In genomic region chr17:73547483-73547882, GRCm38 (mm10) we compare ENCODE assay signal across 22 mouse cellular contexts.
A peak's percentile ranks its signal among the peaks of the same experiment; 100 is the strongest.
DNase-seq lines count a peak whose midpoint lies in the region; ATAC-seq and TF ChIP-seq lines count a peak whose summit lies in the region.
"Had no signal": no experiment of that assay in that cellular context is flagged by ENCODE, and none has a peak within 500 bp of the region (broad histone marks: within the 10 kb centered on the region; RNA-seq: fewer than 3 reads in every experiment).

No protein-coding gene starts in this region.

- TF ChIP-seq CTCF in spleen, adult 2 months (IDR thresholded peaks at IDR 0.05; ENCODE audit: extremely low read depth, insufficient read depth, insufficient read length, insufficient replicate concordance): no peak

- DNase-seq in hindbrain, embryonic 14.5 days (ENCODE audit: low spot score): no peak
- no peak for DNase-seq in midbrain, embryonic 14.5 days
- peak in 1 of 2 experiments; percentile 33 for DNase-seq in spleen, adult 2 months (ENCODE audit: low read depth in 1 of 2, low spot score in 2 of 2)
- no peak for DNase-seq in spleen, postnatal 4 days (ENCODE audit: low spot score in 2 of 2)
- DNase-seq in urinary bladder, adult 18-20 months (ENCODE audit: low spot score in 2 of 2): no peak
- DNase-seq: adrenal gland, postnatal 14 days; cerebellum, adult 11-12 months; cerebellum, adult 9-10 months; cerebellum, postnatal 36 days; forebrain, postnatal 0 days; gastrocnemius, postnatal 25 days; heart, adult 11 months; heart, postnatal 36 days had no signal

- no peak overlapping the region for H3K4me2 ChIP-seq in hindbrain, embryonic 13.5 days
- no peak overlapping the region for H3K4me2 ChIP-seq in hindbrain, embryonic 14.5 days (replicated peaks)
- no peak overlapping the region for H3K4me2 ChIP-seq in midbrain, embryonic 14.5 days (ENCODE audit: low read length)
- H3K4me2 ChIP-seq in midbrain, embryonic 16.5 days (ENCODE audit: low read length): no peak overlapping the region
- H3K4me2 ChIP-seq: embryonic facial prominence, embryonic 13.5 days; forebrain, embryonic 12.5 days; heart, embryonic 13.5 days had no signal

- TF ChIP-seq POLR2A in spleen, adult 2 months (IDR thresholded peaks at IDR 0.05; ENCODE audit: low read depth, low read length): no peak

- H3K4me3 ChIP-seq in hindbrain, embryonic 13.5 days: no peak overlapping the region
- no peak overlapping the region for H3K4me3 ChIP-seq in hindbrain, embryonic 14.5 days (replicated peaks; ENCODE audit: low read length)
- H3K4me3 ChIP-seq in midbrain, embryonic 14.5 days (replicated peaks; ENCODE audit: low read depth, low read length): no peak overlapping the region
- no peak overlapping the region for H3K4me3 ChIP-seq in midbrain, embryonic 16.5 days (ENCODE audit: low read depth, low read length)
- H3K4me3 ChIP-seq in spleen, adult 2 months (ENCODE audit: extremely low read depth, insufficient read depth, insufficient read length): no peak overlapping the region
- H3K4me3 ChIP-seq: embryonic facial prominence, embryonic 13.5 days; forebrain, embryonic 12.5 days; heart, embryonic 13.5 days had no signal

- ATAC-seq in hindbrain, embryonic 13.5 days (ENCODE audit: low FRiP score): no peak
- ATAC-seq in hindbrain, embryonic 14.5 days (ENCODE audit: low FRiP score): no peak
- ATAC-seq in midbrain, embryonic 14.5 days (ENCODE audit: low FRiP score, low TSS enrichment): no peak
- no peak for ATAC-seq in midbrain, embryonic 16.5 days
- peak; percentile 78; the same call in 1 of the 2 replicates for ATAC-seq in neutrophil, adult 5-6 weeks (ENCODE audit: extremely low read depth, insufficient number of reproducible peaks, low FRiP score, poor library complexity, severe bottlenecking)
- ATAC-seq: activated CD4-positive, CD25-positive, alpha-beta regulatory T cell, adult 4 months; forebrain, postnatal 0 days; Patski had no signal

- H3K9me3 ChIP-seq in hindbrain, embryonic 13.5 days: no peaks in the 10 kb centered on the region
- H3K9me3 ChIP-seq in hindbrain, embryonic 14.5 days (ENCODE audit: control insufficient read depth, low read length): no peaks in the 10 kb centered on the region
- no peaks in the 10 kb centered on the region for H3K9me3 ChIP-seq in midbrain, embryonic 14.5 days (ENCODE audit: control insufficient read depth, low read length)
- H3K9me3 ChIP-seq in midbrain, embryonic 16.5 days (replicated peaks; ENCODE audit: control insufficient read depth, low read length, poor library complexity, severe bottlenecking): no peaks in the 10 kb centered on the region
- H3K9me3 ChIP-seq: embryonic facial prominence, embryonic 13.5 days; forebrain, embryonic 12.5 days; heart, embryonic 13.5 days had no signal

- H3K4me1 ChIP-seq in hindbrain, embryonic 13.5 days (replicated peaks): peaks cover 22% of the 10 kb centered on the region
- H3K4me1 ChIP-seq in hindbrain, embryonic 14.5 days (replicated peaks; ENCODE audit: control insufficient read depth, insufficient read depth, low read length): peaks cover 5% of the 10 kb centered on the region; the same call in 1 of the 2 replicates
- peaks cover 15% of the 10 kb centered on the region for H3K4me1 ChIP-seq in midbrain, embryonic 14.5 days (ENCODE audit: control insufficient read depth, insufficient read depth, low read length)
- peaks cover 12% of the 10 kb centered on the region for H3K4me1 ChIP-seq in midbrain, embryonic 16.5 days (ENCODE audit: control insufficient read depth, insufficient read depth, low read length)
- peaks cover 7% of the 10 kb centered on the region; the same call in 1 of the 2 replicates for H3K4me1 ChIP-seq in spleen, adult 2 months (ENCODE audit: control insufficient read depth, insufficient read depth, insufficient read length)
- H3K4me1 ChIP-seq: embryonic facial prominence, embryonic 13.5 days; heart, embryonic 13.5 days had no signal

- no peaks in the 10 kb centered on the region for H3K36me3 ChIP-seq in hindbrain, embryonic 13.5 days
- no peaks in the 10 kb centered on the region for H3K36me3 ChIP-seq in hindbrain, embryonic 14.5 days (replicated peaks; ENCODE audit: control insufficient read depth, insufficient read depth)
- no peaks in the 10 kb centered on the region for H3K36me3 ChIP-seq in midbrain, embryonic 14.5 days (ENCODE audit: control insufficient read depth, insufficient read depth, low read length)
- no peaks in the 10 kb centered on the region for H3K36me3 ChIP-seq in midbrain, embryonic 16.5 days (ENCODE audit: control insufficient read depth, insufficient read depth, low read length)
- no peaks in the 10 kb centered on the region for H3K36me3 ChIP-seq in spleen, adult 2 months (ENCODE audit: control insufficient read depth, insufficient read depth, low read length)
- H3K36me3 ChIP-seq: embryonic facial prominence, embryonic 13.5 days; forebrain, embryonic 12.5 days; heart, embryonic 13.5 days had no signal

- H3K9ac ChIP-seq in hindbrain, embryonic 13.5 days: 0 out of 2 replicates have a peak overlapping the region, but pooled peaks have one; percentile 13
- no peak overlapping the region for H3K9ac ChIP-seq in hindbrain, embryonic 14.5 days
- no peak overlapping the region for H3K9ac ChIP-seq in midbrain, embryonic 14.5 days (replicated peaks; ENCODE audit: low read length)
- H3K9ac ChIP-seq in midbrain, embryonic 16.5 days (ENCODE audit: low read depth, low read length): no peak overlapping the region
- H3K9ac ChIP-seq: embryonic facial prominence, embryonic 13.5 days; forebrain, embryonic 12.5 days; forebrain, postnatal 0 days; heart, embryonic 13.5 days had no signal

- 76% methylated on average over 2 of the region's 2 CpGs for WGBS in hindbrain, embryonic 13.5 days
- 70% methylated on average over 2 of the region's 2 CpGs for WGBS in hindbrain, embryonic 14.5 days
- WGBS in midbrain, embryonic 14.5 days: 81% methylated on average over 2 of the region's 2 CpGs
- 81% methylated on average over 2 of the region's 2 CpGs for WGBS in midbrain, embryonic 16.5 days
- WGBS in spleen, adult 2 months: 35% methylated on average over 2 of the region's 2 CpGs

- H3K27me3 ChIP-seq in hindbrain, embryonic 13.5 days: no peaks in the 10 kb centered on the region
- no peaks in the 10 kb centered on the region for H3K27me3 ChIP-seq in hindbrain, embryonic 14.5 days (ENCODE audit: control insufficient read depth, insufficient read depth, low read length)
- no peaks in the 10 kb centered on the region for H3K27me3 ChIP-seq in midbrain, embryonic 14.5 days (ENCODE audit: control insufficient read depth, insufficient read depth, low read length)
- no peaks in the 10 kb centered on the region for H3K27me3 ChIP-seq in midbrain, embryonic 16.5 days (ENCODE audit: control insufficient read depth, insufficient read depth, low read depth, low read length)
- no peaks in the 10 kb centered on the region for H3K27me3 ChIP-seq in spleen, adult 2 months (ENCODE audit: control insufficient read depth, insufficient read depth, low read length)
- H3K27me3 ChIP-seq: CH12.LX; embryonic facial prominence, embryonic 13.5 days; forebrain, embryonic 12.5 days; heart, embryonic 13.5 days; Patski had no signal

- peak overlapping the region; percentile 59 for H3K27ac ChIP-seq in hindbrain, embryonic 13.5 days
- no peak overlapping the region for H3K27ac ChIP-seq in hindbrain, embryonic 14.5 days
- H3K27ac ChIP-seq in midbrain, embryonic 14.5 days (replicated peaks; ENCODE audit: low read depth, low read length): peak overlapping the region; percentile 5; the same call in 1 of the 2 replicates
- no peak overlapping the region for H3K27ac ChIP-seq in midbrain, embryonic 16.5 days (ENCODE audit: low read length)
- peak overlapping the region; percentile 1; the same call in 1 of the 2 replicates for H3K27ac ChIP-seq in spleen, adult 2 months (ENCODE audit: insufficient read depth, low read length)
- H3K27ac ChIP-seq: embryonic facial prominence, embryonic 13.5 days; forebrain, embryonic 12.5 days; heart, embryonic 13.5 days had no signal

Comparison
In these comparisons a context has a peak if more than half of its experiments do, and no peak if none do; other contexts are left out.
1. H3K27ac ChIP-seq: peak in hindbrain, embryonic 13.5 days (single experiment), midbrain, embryonic 14.5 days (single experiment) and spleen, adult 2 months (single experiment); none in hindbrain, embryonic 14.5 days (single experiment) and midbrain, embryonic 16.5 days (single experiment).